Mouse (Mus musculus) G1E (cell line): ENCODE data around the gene Olfr1158. TPM values are rescaled to one million over a fixed set of nuclear protein-coding genes. Genes with fewer than 3 reads are reported as not detected.

ENCODE experiments used
- ATAC-seq: 2 replicates; pipeline ENCODE4 v1.8.0; 2016; ENCODE audit warnings: mild to moderate bottlenecking; ENCODE audit not compliant: insufficient number of reproducible peaks, poor library complexity, low FRiP score, severe bottlenecking; ENCODE audit errors: extremely low read depth
- DNase-seq: peaks from one replicate; pipeline ENCODE4 v3.0.0; 2012; ENCODE audit warnings: low spot score
- H3K27me3 ChIP-seq: 2 replicates; pipeline ENCODE4 v1.6.1; 2012; ENCODE audit warnings: mild to moderate bottlenecking, low read length, inconsistent platforms; ENCODE audit not compliant: insufficient read depth
- H3K36me3 ChIP-seq: replicated peaks from 2 replicates; pipeline ENCODE3; 2012; ENCODE audit warnings: mild to moderate bottlenecking, inconsistent platforms
- H3K4me1 ChIP-seq: 2 replicates; pipeline ENCODE4 v1.6.1; 2012; ENCODE audit warnings: low read depth, low read length, inconsistent platforms, mixed read lengths; ENCODE audit not compliant: insufficient read depth
- H3K4me3 ChIP-seq: 2 replicates; pipeline ENCODE4 v1.5.1; 2012; ENCODE audit warnings: low read depth, mild to moderate bottlenecking, inconsistent platforms, low read length, moderate library complexity, mixed read lengths
- H3K9me3 ChIP-seq: replicated peaks from 2 replicates; pipeline ENCODE4 v1.6.1; 2012; ENCODE audit warnings: inconsistent platforms
- GATA1 ChIP-seq: IDR thresholded peaks from 2 replicates; pipeline ENCODE4 v1.6.1; 2012; ENCODE audit warnings: borderline replicate concordance, low read length, inconsistent platforms, mixed read lengths
- POLR2AphosphoS5 ChIP-seq: IDR thresholded peaks from 2 replicates; pipeline ENCODE4 v1.6.1; 2012; ENCODE audit warnings: low read depth, low read length, inconsistent platforms; ENCODE audit not compliant: insufficient replicate concordance
- polyA plus RNA-seq: library from polyadenylated mRNA; stranded (reverse); fragments of >175 nt; gene quantifications from 2 replicates; pipeline ENCODE4 v1.2.3, GENCODE M21; 2012
- total RNA-seq, 2 experiments: library from RNA; stranded (forward) in 1 of 2; stranded (reverse) in 1 of 2; fragments of 200-1000 nt in 1 of 2; fragments of >200 nt in 1 of 2; fragmentation: Nextera tagmentation in 1 of 2; gene quantifications; 2 replicates each; pipeline ENCODE4 v1.2.3; 2014 to 2017

The Olfr1158 gene
- total and polyA plus RNA-seq, 3 experiments, result not detected

DNA sequence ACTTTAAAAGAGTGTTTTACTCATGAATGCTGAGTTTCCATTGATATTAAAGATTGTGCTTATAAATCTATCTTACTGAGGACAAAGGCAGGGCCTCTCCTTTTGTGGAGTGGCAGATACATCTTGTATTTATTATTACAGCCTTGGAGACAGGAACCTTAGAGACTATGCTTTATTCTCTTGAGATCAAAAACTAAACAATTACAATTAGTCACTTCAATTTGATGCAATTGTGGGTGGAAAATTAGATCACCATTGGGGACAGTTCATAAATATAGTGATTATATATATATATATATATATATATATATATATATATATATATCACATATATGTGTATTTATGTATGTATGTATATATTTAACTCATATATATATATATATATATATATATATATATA is 47.7 kb downstream of the Olfr1158 start, which contains the start of gene Olfr73:
Gene Olfr73 (minus strand): TSS at position 101 of the 400 bp plus-strand sequence.
- H3K4me1 ChIP-seq, result no peaks in the 10 kb centered on the region
- H3K4me3 ChIP-seq, result no peak within 1 kb of the TSS
- H3K9me3 ChIP-seq, result no peaks in the 10 kb centered on the region
- no peak for TF ChIP-seq POLR2AphosphoS5
- TF ChIP-seq GATA1, result no peak
- no peak for DNase-seq
- no peak for ATAC-seq
- no peaks in the 10 kb centered on the region for H3K36me3 ChIP-seq
- H3K27me3 ChIP-seq, result no peaks in the 10 kb centered on the region

Other genes starting within 250 kb of the Olfr1158 start
Only the 20 nearest of the 25 such genes appear.
- gene Olfr1143, start 189.5 kb upstream of the Olfr1158 start, total RNA-seq (2014; fragmentation: Nextera tagmentation), result not detected in 2 replicates
- 0.05 and 0.29 TPM in 2 replicates for gene Olfr1143, start 189.5 kb upstream of the Olfr1158 start, total RNA-seq (2017)
- not detected in 2 replicates for gene Olfr1143, start 189.5 kb upstream of the Olfr1158 start, polyA plus RNA-seq
- not detected in 2 replicates for gene Olfr1145, start 180.3 kb upstream of the Olfr1158 start, total RNA-seq (2014; fragmentation: Nextera tagmentation)
- not detected in 2 replicates for gene Olfr1145, start 180.3 kb upstream of the Olfr1158 start, total RNA-seq (2017)
- not detected in 2 replicates for gene Olfr1145, start 180.3 kb upstream of the Olfr1158 start, polyA plus RNA-seq
- gene Olfr1148, start 159.6 kb upstream of the Olfr1158 start, total RNA-seq (2014; fragmentation: Nextera tagmentation), result not detected in 2 replicates
- 0.11 TPM in 1 of 2 replicates, not detected in the other for gene Olfr1148, start 159.6 kb upstream of the Olfr1158 start, total RNA-seq (2017)
- not detected in 2 replicates for gene Olfr1148, start 159.6 kb upstream of the Olfr1158 start, polyA plus RNA-seq
- gene Olfr1150-ps1, start 146.1 kb upstream of the Olfr1158 start, total RNA-seq (2014; fragmentation: Nextera tagmentation), result not detected in 2 replicates
- 0.06 TPM in 1 of 2 replicates, not detected in the other for gene Olfr1150-ps1, start 146.1 kb upstream of the Olfr1158 start, total RNA-seq (2017)
- not detected in 2 replicates for gene Olfr1150-ps1, start 146.1 kb upstream of the Olfr1158 start, polyA plus RNA-seq
- gene Olfr1151, start 134.3 kb upstream of the Olfr1158 start, total RNA-seq (2014; fragmentation: Nextera tagmentation), result not detected in 2 replicates
- 0.38 TPM in 1 of 2 replicates, not detected in the other for gene Olfr1151, start 134.3 kb upstream of the Olfr1158 start, total RNA-seq (2017)
- gene Olfr1151, start 134.3 kb upstream of the Olfr1158 start, polyA plus RNA-seq, result not detected in 2 replicates
- not detected in 2 replicates for gene Olfr1152, start 123.6 kb upstream of the Olfr1158 start, total RNA-seq (2014; fragmentation: Nextera tagmentation)
- gene Olfr1152, start 123.6 kb upstream of the Olfr1158 start, total RNA-seq (2017), result 0.12 and 0.16 TPM in 2 replicates
- gene Olfr1152, start 123.6 kb upstream of the Olfr1158 start, polyA plus RNA-seq, result not detected in 2 replicates
- gene Olfr1153, start 95.2 kb upstream of the Olfr1158 start, total RNA-seq (2014; fragmentation: Nextera tagmentation), result not detected in 2 replicates
- gene Olfr1153, start 95.2 kb upstream of the Olfr1158 start, total RNA-seq (2017), result 0.12 and 0.27 TPM in 2 replicates
- not detected in 2 replicates for gene Olfr1153, start 95.2 kb upstream of the Olfr1158 start, polyA plus RNA-seq
- not detected in 2 replicates for gene Olfr1154, start 84.9 kb upstream of the Olfr1158 start, total RNA-seq (2014; fragmentation: Nextera tagmentation)
- gene Olfr1154, start 84.9 kb upstream of the Olfr1158 start, total RNA-seq (2017), result not detected in 2 replicates
- not detected in 2 replicates for gene Olfr1154, start 84.9 kb upstream of the Olfr1158 start, polyA plus RNA-seq
- not detected in 2 replicates for gene Olfr1155, start 45.0 kb upstream of the Olfr1158 start, total RNA-seq (2014; fragmentation: Nextera tagmentation)
- 0.06 and 0.33 TPM in 2 replicates for gene Olfr1155, start 45.0 kb upstream of the Olfr1158 start, total RNA-seq (2017)
- gene Olfr1155, start 45.0 kb upstream of the Olfr1158 start, polyA plus RNA-seq, result not detected in 2 replicates
- gene Olfr1156, start 37.0 kb upstream of the Olfr1158 start, total RNA-seq (2014; fragmentation: Nextera tagmentation), result not detected in 2 replicates
- 0.16 and 0.29 TPM in 2 replicates for gene Olfr1156, start 37.0 kb upstream of the Olfr1158 start, total RNA-seq (2017)
- not detected in 2 replicates for gene Olfr1156, start 37.0 kb upstream of the Olfr1158 start, polyA plus RNA-seq
- not detected in 2 replicates for gene Olfr1157, start 21.8 kb upstream of the Olfr1158 start, total RNA-seq (2014; fragmentation: Nextera tagmentation)
- gene Olfr1157, start 21.8 kb upstream of the Olfr1158 start, total RNA-seq (2017), result not detected in 2 replicates
- gene Olfr1157, start 21.8 kb upstream of the Olfr1158 start, polyA plus RNA-seq, result not detected in 2 replicates
- gene Olfr74, start 15.4 kb upstream of the Olfr1158 start, total RNA-seq (2014; fragmentation: Nextera tagmentation), result not detected in 2 replicates
- not detected in 2 replicates for gene Olfr74, start 15.4 kb upstream of the Olfr1158 start, total RNA-seq (2017)
- not detected in 2 replicates for gene Olfr74, start 15.4 kb upstream of the Olfr1158 start, polyA plus RNA-seq
- gene Olfr1160, start 18.2 kb downstream of the Olfr1158 start, total RNA-seq (2014; fragmentation: Nextera tagmentation), result not detected in 2 replicates
- gene Olfr1160, start 18.2 kb downstream of the Olfr1158 start, total RNA-seq (2017), result 0.16 and 0.29 TPM in 2 replicates
- not detected in 2 replicates for gene Olfr1160, start 18.2 kb downstream of the Olfr1158 start, polyA plus RNA-seq
- not detected in 2 replicates for gene Olfr1161, start 32.7 kb downstream of the Olfr1158 start, total RNA-seq (2014; fragmentation: Nextera tagmentation)
- 0.23 TPM in 1 of 2 replicates, not detected in the other for gene Olfr1161, start 32.7 kb downstream of the Olfr1158 start, total RNA-seq (2017)
- not detected in 2 replicates for gene Olfr1161, start 32.7 kb downstream of the Olfr1158 start, polyA plus RNA-seq
- gene Olfr73, start 47.6 kb downstream of the Olfr1158 start, total RNA-seq (2014; fragmentation: Nextera tagmentation), result not detected in 2 replicates
- 0.38 TPM in 1 of 2 replicates, not detected in the other for gene Olfr73, start 47.6 kb downstream of the Olfr1158 start, total RNA-seq (2017)
- gene Olfr73, start 47.6 kb downstream of the Olfr1158 start, polyA plus RNA-seq, result not detected in 2 replicates
- not detected in 2 replicates for gene Olfr1162, start 61.0 kb downstream of the Olfr1158 start, total RNA-seq (2014; fragmentation: Nextera tagmentation)
- 0.06 TPM in 1 of 2 replicates, not detected in the other for gene Olfr1162, start 61.0 kb downstream of the Olfr1158 start, total RNA-seq (2017)
- not detected in 2 replicates for gene Olfr1162, start 61.0 kb downstream of the Olfr1158 start, polyA plus RNA-seq
- gene Olfr1163, start 81.7 kb downstream of the Olfr1158 start, total RNA-seq (2014; fragmentation: Nextera tagmentation), result not detected in 2 replicates
- 0.12 TPM in 1 of 2 replicates, not detected in the other for gene Olfr1163, start 81.7 kb downstream of the Olfr1158 start, total RNA-seq (2017)
- gene Olfr1163, start 81.7 kb downstream of the Olfr1158 start, polyA plus RNA-seq, result not detected in 2 replicates
- gene Olfr1164, start 103.9 kb downstream of the Olfr1158 start, total RNA-seq (2014; fragmentation: Nextera tagmentation), result not detected in 2 replicates
- gene Olfr1164, start 103.9 kb downstream of the Olfr1158 start, total RNA-seq (2017), result not detected in 2 replicates
- gene Olfr1164, start 103.9 kb downstream of the Olfr1158 start, polyA plus RNA-seq, result not detected in 2 replicates
- not detected in 2 replicates for gene Olfr1166, start 138.2 kb downstream of the Olfr1158 start, total RNA-seq (2014; fragmentation: Nextera tagmentation)
- gene Olfr1166, start 138.2 kb downstream of the Olfr1158 start, total RNA-seq (2017), result 0.05 TPM in 1 of 2 replicates, not detected in the other
- gene Olfr1166, start 138.2 kb downstream of the Olfr1158 start, polyA plus RNA-seq, result not detected in 2 replicates
- gene Olfr1167, start 165.1 kb downstream of the Olfr1158 start, total RNA-seq (2014; fragmentation: Nextera tagmentation), result not detected in 2 replicates
- gene Olfr1167, start 165.1 kb downstream of the Olfr1158 start, total RNA-seq (2017), result 0.16 TPM in 1 of 2 replicates, not detected in the other
- gene Olfr1167, start 165.1 kb downstream of the Olfr1158 start, polyA plus RNA-seq, result not detected in 2 replicates